Mouse (Mus musculus) hindbrain, embryonic 13.5 days (tissue): ENCODE data around the gene Traf3ip3. TPM values are rescaled to one million over a fixed set of nuclear protein-coding genes. Genes with fewer than 3 reads are reported as not detected.
A peak's percentile ranks its signal among the peaks of the same experiment; 100 is the strongest.

ENCODE experiments used
- ATAC-seq: fragments of 200-750 bp; cut with Nextera tagmentation; 2 replicates; pipeline ENCODE4 v1.8.0; 2017; ENCODE audit warnings: moderate TSS enrichment; ENCODE audit not compliant: low FRiP score
- H3K27ac ChIP-seq: fragments of 300-500 bp; sonication (generic); 2 replicates; pipeline ENCODE4 v1.5.1; 2015; ENCODE audit warnings: inconsistent platforms, mild to moderate bottlenecking, moderate library complexity
- H3K27me3 ChIP-seq: fragments of 300-500 bp; sonication (generic); 2 replicates; pipeline ENCODE4 v1.6.1; 2015; ENCODE audit warnings: mild to moderate bottlenecking, inconsistent platforms
- H3K36me3 ChIP-seq: fragments of 300-500 bp; sonication (generic); 2 replicates; pipeline ENCODE4 v1.6.1; 2015; ENCODE audit warnings: mild to moderate bottlenecking, inconsistent platforms
- H3K4me1 ChIP-seq: fragments of 300-500 bp; sonication (generic); replicated peaks from 2 replicates; pipeline ENCODE4 v1.6.1; 2015; ENCODE audit warnings: inconsistent platforms
- H3K4me2 ChIP-seq: fragments of 300-500 bp; sonication (generic); 2 replicates; pipeline ENCODE4 v1.6.1; 2015; ENCODE audit warnings: inconsistent platforms, mild to moderate bottlenecking, moderate library complexity
- H3K4me3 ChIP-seq: fragments of 300-500 bp; sonication (generic); 2 replicates; pipeline ENCODE4 v1.5.1; 2015; ENCODE audit warnings: mild to moderate bottlenecking, inconsistent platforms
- H3K9ac ChIP-seq: fragments of 300-500 bp; sonication (generic); 2 replicates; pipeline ENCODE4 v1.6.1; 2015; ENCODE audit warnings: mild to moderate bottlenecking, inconsistent platforms
- H3K9me3 ChIP-seq: fragments of 300-500 bp; sonication (generic); 2 replicates; pipeline ENCODE4 v1.6.1; 2016; ENCODE audit warnings: inconsistent platforms
- WGBS: fragments of 180-500 bp; shearing (Covaris S2); methylation state at CpG from one replicate; pipeline ENCODE4 v1.1.7; 2015; 5-methylcytosine and 5-hydroxymethylcytosine counted together
- polyA plus RNA-seq: library from polyadenylated mRNA; unstranded; fragments of >200 nt; fragmentation: Nextera tagmentation; extraction: Ambion mirVana; gene quantifications from 2 replicates; pipeline ENCODE4 v1.2.1, GENCODE M21; 2015

The Traf3ip3 gene
- polyA plus RNA-seq, 1 experiment from 2014 or later = 2.8 TPM

GRCm38 (mm10) chr1:193151134-193151533 is 50.4 kb downstream of the Traf3ip3 start:
- WGBS = 38% methylated on average over 7 of the region's 7 CpGs
- no peaks in the 10 kb centered on the region for H3K9me3 ChIP-seq
- no peak overlapping the region for H3K9ac ChIP-seq
- H3K4me2 ChIP-seq = no peak overlapping the region
- ATAC-seq = no peak
- no peak overlapping the region for H3K4me3 ChIP-seq
- H3K4me1 ChIP-seq = peaks cover 16% of the 10 kb centered on the region
- no peak overlapping the region for H3K27ac ChIP-seq
- H3K27me3 ChIP-seq = peaks cover 60% of the 10 kb centered on the region
- H3K36me3 ChIP-seq = no peaks in the 10 kb centered on the region

GRCm38 (mm10) chr1:193149231-193149630 is 52.3 kb downstream of the Traf3ip3 start:
- 68% methylated on average over 3 of the region's 3 CpGs for WGBS
- H3K9ac ChIP-seq = no peak overlapping the region

GRCm38 (mm10) chr1:193146416-193146815 is 55.1 kb downstream of the Traf3ip3 start:
- Histone ChIP-seq H3K4me2 (no peak overlapping the region), H3K27me3 (peaks cover 15% of the 10 kb centered on the region), H3K27ac (no peak overlapping the region), H3K4me1 (0 out of 2 replicates have a peak, but pooled peaks cover 5% of the 10 kb centered on the region), H3K36me3 (no peaks in the 10 kb centered on the region), H3K9ac (no peak overlapping the region), H3K4me3 (no peak overlapping the region), H3K9me3 (no peaks in the 10 kb centered on the region)
- no peak for ATAC-seq
- 85% methylated on average over 1 of the region's 1 CpGs for WGBS

More at GRCm38 (mm10) chr1:193149231-193149630, 52.3 kb downstream of the Traf3ip3 start:
- Histone ChIP-seq H3K9me3 (no peaks in the 10 kb centered on the region), H3K27me3 (peaks cover 43% of the 10 kb centered on the region), H3K4me1 (peaks cover 16% of the 10 kb centered on the region), H3K27ac (no peak overlapping the region), H3K4me2 (no peak overlapping the region), H3K36me3 (no peaks in the 10 kb centered on the region), H3K4me3 (no peak overlapping the region)
- no peak for ATAC-seq

GRCm38 (mm10) chr1:193145101-193145500 is 56.4 kb downstream of the Traf3ip3 start:
- Histone ChIP-seq H3K4me2 (no peak overlapping the region), H3K9me3 (no peaks in the 10 kb centered on the region), H3K27me3 (peaks cover 7% of the 10 kb centered on the region; the same call in 1 of the 2 replicates), H3K36me3 (no peaks in the 10 kb centered on the region), H3K9ac (no peak overlapping the region), H3K4me1 (no peaks in the 10 kb centered on the region), H3K27ac (no peak overlapping the region), H3K4me3 (no peak overlapping the region)
- 85% methylated on average over 4 of the region's 4 CpGs for WGBS
- ATAC-seq = no peak

GRCm38 (mm10) chr1:193144516-193144915 is 57.0 kb downstream of the Traf3ip3 start:
- H3K4me2 ChIP-seq = no peak overlapping the region
- no peaks in the 10 kb centered on the region for H3K4me1 ChIP-seq
- H3K4me3 ChIP-seq = no peak overlapping the region
- H3K27ac ChIP-seq = no peak overlapping the region
- H3K9me3 ChIP-seq = no peaks in the 10 kb centered on the region
- ATAC-seq = no peak
- 90% methylated on average over 6 of the region's 6 CpGs for whole genome bisulfite sequencing
- H3K27me3 ChIP-seq = peaks cover 2% of the 10 kb centered on the region; the same call in 1 of the 2 replicates
- no peaks in the 10 kb centered on the region for H3K36me3 ChIP-seq
- H3K9ac ChIP-seq = no peak overlapping the region

GRCm38 (mm10) chr1:193142517-193143062 is 58.9 kb downstream of the Traf3ip3 start:
- no peak for ATAC-seq
- Histone ChIP-seq H3K4me3 (no peak overlapping the region), H3K27ac (no peak overlapping the region), H3K9me3 (no peaks in the 10 kb centered on the region), H3K9ac (no peak overlapping the region), H3K27me3 (0 out of 2 replicates have a peak, but pooled peaks cover 4% of the 10 kb centered on the region), H3K4me2 (no peak overlapping the region), H3K36me3 (no peaks in the 10 kb centered on the region), H3K4me1 (no peaks in the 10 kb centered on the region; the same call in 1 of the 2 replicates)
- 88% methylated on average over 8 of the region's 8 CpGs for WGBS

- Histone ChIP-seq H3K27ac (no peak overlapping the region), H3K4me1 (no peaks in the 10 kb centered on the region; the same call in 1 of the 2 replicates), H3K9ac (no peak overlapping the region), H3K4me3 (no peak overlapping the region), H3K9me3 (no peaks in the 10 kb centered on the region), H3K4me2 (no peak overlapping the region), H3K27me3 (0 out of 2 replicates have a peak, but pooled peaks cover 4% of the 10 kb centered on the region), H3K36me3 (no peaks in the 10 kb centered on the region)
- WGBS = 85% methylated on average over 7 of the region's 7 CpGs
- ATAC-seq = no peak
Measured at GRCm38 (mm10) chr1:193141118-193141517, 60.4 kb downstream of the Traf3ip3 start.

- no peak for ATAC-seq
- Histone ChIP-seq H3K4me3 (no peak overlapping the region), H3K4me1 (no peaks in the 10 kb centered on the region; the same call in 1 of the 2 replicates), H3K36me3 (no peaks in the 10 kb centered on the region), H3K9me3 (no peaks in the 10 kb centered on the region), H3K4me2 (no peak overlapping the region), H3K27me3 (0 out of 2 replicates have a peak, but pooled peaks cover 4% of the 10 kb centered on the region), H3K9ac (no peak overlapping the region), H3K27ac (no peak overlapping the region)
- 64% methylated on average over 3 of the region's 3 CpGs for WGBS
Measured at GRCm38 (mm10) chr1:193138669-193139068, 62.8 kb downstream of the Traf3ip3 start.

- Histone ChIP-seq H3K9ac (no peak overlapping the region), H3K4me3 (no peak overlapping the region), H3K36me3 (no peaks in the 10 kb centered on the region), H3K27ac (no peak overlapping the region), H3K9me3 (no peaks in the 10 kb centered on the region), H3K4me2 (no peak overlapping the region), H3K4me1 (no peaks in the 10 kb centered on the region; the same call in 1 of the 2 replicates), H3K27me3 (0 out of 2 replicates have a peak, but pooled peaks cover 4% of the 10 kb centered on the region)
- 49% methylated on average over 7 of the region's 7 CpGs for WGBS
- no peak for ATAC-seq
Measured at GRCm38 (mm10) chr1:193138087-193138486, 63.4 kb downstream of the Traf3ip3 start.

- peaks cover 12% of the 10 kb centered on the region for H3K4me1 ChIP-seq
- no peaks in the 10 kb centered on the region for H3K36me3 ChIP-seq
- no peak overlapping the region for H3K4me3 ChIP-seq
- 90% methylated on average over 1 of the region's 1 CpGs for WGBS
- no peaks in the 10 kb centered on the region for H3K9me3 ChIP-seq
- H3K4me2 ChIP-seq = no peak overlapping the region
- H3K27ac ChIP-seq = no peak overlapping the region
- ATAC-seq = no peak
- 0 out of 2 replicates have a peak, but pooled peaks cover 4% of the 10 kb centered on the region for H3K27me3 ChIP-seq
- no peak overlapping the region for H3K9ac ChIP-seq
Measured at GRCm38 (mm10) chr1:193133726-193134125, 67.8 kb downstream of the Traf3ip3 start.

GRCm38 (mm10) chr1:193132385-193132784 is 69.1 kb downstream of the Traf3ip3 start:
- H3K36me3 ChIP-seq = peaks cover 8% of the 10 kb centered on the region
- no peaks in the 10 kb centered on the region for H3K9me3 ChIP-seq
- no peaks in the 10 kb centered on the region for H3K27me3 ChIP-seq
- ATAC-seq = no peak
- H3K9ac ChIP-seq = no peak overlapping the region
- H3K27ac ChIP-seq = no peak overlapping the region
- no peak overlapping the region for H3K4me3 ChIP-seq
- H3K4me1 ChIP-seq = peaks cover 20% of the 10 kb centered on the region
- no peak overlapping the region for H3K4me2 ChIP-seq

- WGBS = 89% methylated on average over 6 of the region's 6 CpGs
- H3K9me3 ChIP-seq = no peaks in the 10 kb centered on the region
- H3K4me3 ChIP-seq = no peak overlapping the region
- no peak overlapping the region for H3K4me2 ChIP-seq
- no peak overlapping the region for H3K9ac ChIP-seq
- H3K27me3 ChIP-seq = no peaks in the 10 kb centered on the region
- H3K27ac ChIP-seq = no peak overlapping the region
- ATAC-seq = no peak
- peaks cover 23% of the 10 kb centered on the region for H3K4me1 ChIP-seq
- peaks cover 18% of the 10 kb centered on the region for H3K36me3 ChIP-seq
Measured at GRCm38 (mm10) chr1:193131311-193131948, 70.1 kb downstream of the Traf3ip3 start.

- peaks cover 20% of the 10 kb centered on the region for H3K36me3 ChIP-seq
- no peaks in the 10 kb centered on the region for H3K9me3 ChIP-seq
- H3K4me1 ChIP-seq = peaks cover 23% of the 10 kb centered on the region
- peak overlapping the region; percentile 70 for H3K4me2 ChIP-seq
- no peak overlapping the region for H3K27ac ChIP-seq
- no peaks in the 10 kb centered on the region for H3K27me3 ChIP-seq
- peak overlapping the region; percentile 97 for H3K4me3 ChIP-seq
- ATAC-seq = no peak; the same call in 1 of the 2 replicates
- peak overlapping the region; percentile 68 for H3K9ac ChIP-seq
- 83% methylated on average over 8 of the region's 8 CpGs for WGBS
Measured at GRCm38 (mm10) chr1:193130839-193131238, 70.7 kb downstream of the Traf3ip3 start.
